Mouse (Mus musculus): ENCODE measurements around the gene Wdr92. TPM values are rescaled to one million over a fixed set of nuclear protein-coding genes. Genes with fewer than 3 reads are reported as not detected.
"Not testable (repeated sequence)": the region's sequence is repeated elsewhere in the genome, so short reads cannot be mapped to it uniquely, and the experiment has no call there.

Wdr92 gene
- total and polyA plus RNA-seq, 2 experiments = 5.5 to 11.5 TPM

DNA sequence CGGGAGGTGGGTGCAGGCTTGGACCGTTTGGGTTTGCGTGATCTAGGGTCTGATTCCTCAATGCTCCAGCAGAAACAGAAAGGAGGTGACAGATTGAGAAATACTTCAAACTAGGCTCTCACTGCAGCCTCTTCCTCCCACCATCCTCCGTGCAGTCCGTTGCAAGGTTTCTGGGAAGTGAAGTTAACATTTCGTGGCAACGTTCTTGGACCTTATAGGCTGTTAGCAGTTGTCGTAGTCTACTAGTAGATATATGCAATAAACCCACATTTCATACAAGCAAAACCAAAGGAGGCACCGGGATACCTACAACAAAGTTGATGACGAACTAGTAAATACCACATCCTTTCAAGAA, 30.2 kb downstream of the Wdr92 start:
- H3K4me1 ChIP-seq (ENCODE audit: control insufficient read depth, insufficient read depth, low read length) = peaks cover 7% of the 10 kb centered on the region; the same call in 1 of the 2 replicates

DNA sequence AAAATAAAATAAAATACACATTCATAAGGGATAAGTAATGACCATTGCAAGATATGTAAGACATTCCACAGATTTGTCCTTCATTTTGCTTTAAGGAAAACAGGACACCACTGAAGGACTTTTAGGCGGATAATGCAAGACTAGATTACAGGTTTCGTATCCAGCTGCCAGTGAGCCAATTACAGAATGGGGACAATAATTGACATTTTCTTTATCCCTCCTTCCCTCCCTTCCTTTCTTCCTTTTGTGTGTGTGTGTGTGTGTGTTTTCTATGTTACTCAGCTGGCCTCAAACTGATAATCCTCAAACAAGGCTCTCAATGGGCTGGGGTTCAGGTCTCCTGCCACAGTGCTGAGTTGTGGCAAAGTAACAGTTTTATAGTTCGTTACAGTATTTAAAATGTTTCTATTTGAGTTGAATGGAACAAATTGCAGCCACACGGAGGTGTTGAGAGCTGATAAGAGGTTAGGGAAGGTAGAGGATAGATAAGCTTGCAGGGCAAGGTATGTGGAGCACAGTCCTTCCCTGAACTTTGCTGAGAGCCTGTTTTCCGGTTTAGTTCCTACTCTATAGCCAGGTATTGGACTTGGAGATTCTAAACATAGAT, 31.1 kb downstream of the Wdr92 start:
- Histone ChIP-seq H3K79me2 (ENCODE audit: control insufficient read depth, insufficient read depth, low read length) (0 out of 2 replicates have a peak, but pooled peaks cover 2% of the 10 kb centered on the region), H3K27me3 (ENCODE audit: control insufficient read depth, insufficient read depth, low read length) (no peaks in the 10 kb centered on the region), H3K4me3 (ENCODE audit: insufficient read depth, low read depth, low read length) (no peak overlapping the region), H3K36me3 (ENCODE audit: control insufficient read depth, insufficient read depth, low read length) (peaks cover 5% of the 10 kb centered on the region; the same call in 1 of the 2 replicates), H3K9ac (ENCODE audit: low read depth, low read length) (no peak overlapping the region), H3K4me1 (ENCODE audit: control insufficient read depth, insufficient read depth, low read length) (peaks cover 7% of the 10 kb centered on the region; the same call in 1 of the 2 replicates), H3K27ac (replicated peaks; ENCODE audit: insufficient read depth, low read depth, low read length) (no peak overlapping the region)
- DNase-seq (ENCODE audit: extremely low read depth, low read depth, low spot score) = no peak
- no peak for TF ChIP-seq CTCF (IDR thresholded peaks at IDR 0.05; ENCODE audit: low read depth, low read length)
- no peak for TF ChIP-seq POLR2A (IDR thresholded peaks at IDR 0.05; ENCODE audit: extremely low read depth, insufficient read depth, low read length)
- 57% methylated on average over 5 of the region's 5 CpGs for WGBS

More for the DNA sequence above, 30.2 kb downstream of the Wdr92 start:
- Histone ChIP-seq H3K27ac (replicated peaks; ENCODE audit: insufficient read depth, low read depth, low read length) (peak overlapping the region; percentile 30), H3K4me3 (ENCODE audit: insufficient read depth, low read depth, low read length) (peak overlapping the region; percentile 67), H3K36me3 (ENCODE audit: control insufficient read depth, insufficient read depth, low read length) (peaks cover 5% of the 10 kb centered on the region), H3K79me2 (ENCODE audit: control insufficient read depth, insufficient read depth, low read length) (0 out of 2 replicates have a peak, but pooled peaks cover 2% of the 10 kb centered on the region), H3K9ac (ENCODE audit: low read depth, low read length) (peak overlapping the region; percentile 77), H3K27me3 (ENCODE audit: control insufficient read depth, insufficient read depth, low read length) (no peaks in the 10 kb centered on the region)
- 1% methylated on average over 10 of the region's 10 CpGs for WGBS
- TF ChIP-seq CTCF (IDR thresholded peaks at IDR 0.05; ENCODE audit: low read depth, low read length) = no peak
- no peak for TF ChIP-seq POLR2A (IDR thresholded peaks at IDR 0.05; ENCODE audit: extremely low read depth, insufficient read depth, low read length)
- no peak for DNase-seq (ENCODE audit: extremely low read depth, low read depth, low spot score)

DNA sequence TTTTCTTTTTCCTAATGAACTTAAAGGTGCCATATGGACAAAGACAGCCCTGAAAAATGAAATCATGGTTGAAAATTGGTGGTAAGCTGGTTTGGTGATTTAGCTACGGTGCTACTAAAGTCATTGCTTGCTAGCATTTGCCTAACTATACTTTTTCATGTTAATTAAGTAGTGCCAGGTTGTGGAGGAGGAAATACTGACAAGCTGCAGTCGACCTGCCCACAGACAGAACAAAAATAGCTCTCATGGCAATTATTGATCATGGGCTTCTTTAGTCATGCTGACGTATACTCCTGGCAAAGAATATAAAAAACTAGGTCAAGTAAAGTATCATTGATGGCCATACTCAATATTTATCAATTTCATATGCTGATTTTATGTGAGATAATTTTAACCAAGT, 33.6 kb downstream of the Wdr92 start:
- TF ChIP-seq POLR2A (IDR thresholded peaks at IDR 0.05; ENCODE audit: extremely low read depth, insufficient read depth, low read length) (no peak), CTCF (IDR thresholded peaks at IDR 0.05; ENCODE audit: low read depth, low read length) (no peak)
- Histone ChIP-seq H3K27ac (replicated peaks; ENCODE audit: insufficient read depth, low read depth, low read length) (no peak overlapping the region), H3K4me1 (ENCODE audit: control insufficient read depth, insufficient read depth, low read length) (peaks cover 7% of the 10 kb centered on the region; the same call in 1 of the 2 replicates), H3K79me2 (ENCODE audit: control insufficient read depth, insufficient read depth, low read length) (0 out of 2 replicates have a peak, but pooled peaks cover 2% of the 10 kb centered on the region), H3K4me3 (ENCODE audit: insufficient read depth, low read depth, low read length) (no peak overlapping the region), H3K27me3 (ENCODE audit: control insufficient read depth, insufficient read depth, low read length) (no peaks in the 10 kb centered on the region), H3K36me3 (ENCODE audit: control insufficient read depth, insufficient read depth, low read length) (no peaks in the 10 kb centered on the region), H3K9ac (ENCODE audit: low read depth, low read length) (no peak overlapping the region)
- 61% methylated on average over 3 of the region's 3 CpGs for WGBS
- DNase-seq (ENCODE audit: extremely low read depth, low read depth, low spot score) = no peak

DNA sequence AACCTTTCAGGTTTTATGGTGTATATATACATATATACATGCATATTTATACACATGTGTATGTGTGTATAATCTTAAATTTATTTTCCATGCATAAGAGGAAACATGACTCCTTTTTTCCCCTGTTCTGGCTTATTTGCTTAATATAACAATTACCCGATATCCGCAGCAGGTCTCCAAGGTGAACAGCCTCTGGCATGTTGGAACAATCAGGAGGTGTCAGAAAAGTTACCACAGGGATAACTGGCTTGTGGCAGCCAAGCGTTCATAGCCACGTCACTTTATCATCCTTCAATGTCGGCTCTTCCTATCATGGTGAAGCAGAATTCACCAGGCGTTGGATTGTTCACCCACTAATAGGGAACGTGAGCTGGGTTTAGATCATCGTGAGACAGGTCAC, 39.2 kb downstream of the Wdr92 start:
- TF ChIP-seq CTCF (IDR thresholded peaks at IDR 0.05; ENCODE audit: low read depth, low read length) (no peak), POLR2A (IDR thresholded peaks at IDR 0.05; ENCODE audit: extremely low read depth, insufficient read depth, low read length) (no peak)
- Histone ChIP-seq H3K79me2 (ENCODE audit: control insufficient read depth, insufficient read depth, low read length) (no peaks in the 10 kb centered on the region), H3K27me3 (ENCODE audit: control insufficient read depth, insufficient read depth, low read length) (no peaks in the 10 kb centered on the region), H3K27ac (replicated peaks; ENCODE audit: insufficient read depth, low read depth, low read length) (no peak overlapping the region), H3K9ac (ENCODE audit: low read depth, low read length) (no peak overlapping the region), H3K4me3 (ENCODE audit: insufficient read depth, low read depth, low read length) (no peak overlapping the region), H3K36me3 (ENCODE audit: control insufficient read depth, insufficient read depth, low read length) (peaks cover 20% of the 10 kb centered on the region), H3K4me1 (ENCODE audit: control insufficient read depth, insufficient read depth, low read length) (no peaks in the 10 kb centered on the region)
- DNase-seq (ENCODE audit: extremely low read depth, low read depth, low spot score) = no peak
- 97% methylated on average over 8 of the region's 8 CpGs for WGBS

- 84% methylated on average over 5 of the region's 5 CpGs for WGBS
- peaks cover 54% of the 10 kb centered on the region for H3K36me3 ChIP-seq (ENCODE audit: control insufficient read depth, insufficient read depth, low read length)
- H3K27me3 ChIP-seq (ENCODE audit: control insufficient read depth, insufficient read depth, low read length) = no peaks in the 10 kb centered on the region
- DNase-seq (ENCODE audit: extremely low read depth, low read depth, low spot score) = no peak
- no peak for TF ChIP-seq POLR2A (IDR thresholded peaks at IDR 0.05; ENCODE audit: extremely low read depth, insufficient read depth, low read length)
- no peak for TF ChIP-seq CTCF (IDR thresholded peaks at IDR 0.05; ENCODE audit: low read depth, low read length)
- H3K9ac ChIP-seq (ENCODE audit: low read depth, low read length) = no peak overlapping the region
- H3K79me2 ChIP-seq (ENCODE audit: control insufficient read depth, insufficient read depth, low read length) = no peaks in the 10 kb centered on the region
- H3K4me3 ChIP-seq (ENCODE audit: insufficient read depth, low read depth, low read length) = no peak overlapping the region
- no peaks in the 10 kb centered on the region for H3K4me1 ChIP-seq (ENCODE audit: control insufficient read depth, insufficient read depth, low read length)
- no peak overlapping the region for H3K27ac ChIP-seq (replicated peaks; ENCODE audit: insufficient read depth, low read depth, low read length)
These were observed 50.9 kb downstream of the Wdr92 start for GRCm38 (mm10) chr11:17232792-17233191.

DNA sequence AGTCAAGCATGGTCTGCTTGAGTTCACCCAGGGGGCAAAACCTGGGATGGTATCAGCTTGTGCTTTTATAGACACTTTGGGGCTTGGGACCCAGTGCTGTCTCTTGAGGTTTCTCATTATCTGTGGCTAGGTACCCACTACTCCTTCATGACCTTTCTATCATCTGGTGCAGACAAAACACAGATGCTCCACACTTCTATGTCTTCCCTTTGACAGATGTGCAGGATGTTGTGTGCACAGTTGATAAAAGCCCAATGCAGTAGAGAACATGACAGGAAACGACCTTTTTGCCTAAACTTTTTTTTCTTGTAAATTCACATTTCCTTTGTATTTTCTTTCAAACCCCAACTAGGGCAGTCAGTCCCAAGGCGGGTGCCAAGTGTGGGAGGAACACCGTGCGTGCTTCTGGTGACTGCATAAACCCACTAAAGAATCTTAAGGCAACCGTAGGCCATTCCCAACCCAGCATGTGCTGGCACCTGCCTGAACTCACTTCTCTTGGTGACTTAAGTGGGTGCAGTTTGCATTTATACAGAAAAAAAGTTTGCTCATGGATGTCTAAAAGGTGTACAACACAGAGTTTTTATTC, 54.6 kb downstream of the Wdr92 start:
- WGBS = 79% methylated on average over 5 of the region's 5 CpGs
- no peak for TF ChIP-seq CTCF (IDR thresholded peaks at IDR 0.05; ENCODE audit: low read depth, low read length)

DNA sequence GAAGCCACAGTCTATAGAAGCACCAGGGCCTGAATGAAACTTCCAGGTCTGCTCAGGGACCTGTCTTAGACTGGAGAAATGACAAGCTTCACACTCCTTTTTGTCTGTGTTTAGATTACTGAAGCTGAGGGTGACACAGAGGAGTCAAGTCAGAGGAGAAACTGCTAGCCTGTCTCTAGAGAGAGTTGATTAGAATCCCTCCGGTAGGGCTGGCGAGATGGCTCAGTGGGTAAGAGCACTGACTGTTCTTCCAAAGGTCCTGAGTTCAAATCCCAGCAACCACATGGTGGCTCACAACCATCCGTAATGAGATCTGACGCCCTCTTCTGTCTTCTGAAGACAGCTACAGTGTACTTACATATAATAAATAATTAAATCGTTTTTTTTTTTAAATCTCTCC, 56.7 kb downstream of the Wdr92 start:
- H3K4me3 ChIP-seq (ENCODE audit: insufficient read depth, low read depth, low read length); H3K27me3 ChIP-seq (ENCODE audit: control insufficient read depth, insufficient read depth, low read length); H3K79me2 ChIP-seq (ENCODE audit: control insufficient read depth, insufficient read depth, low read length); H3K4me1 ChIP-seq (ENCODE audit: control insufficient read depth, insufficient read depth, low read length); H3K27ac ChIP-seq (replicated peaks; ENCODE audit: insufficient read depth, low read depth, low read length); DNase-seq (ENCODE audit: extremely low read depth, low read depth, low spot score); H3K9ac ChIP-seq (ENCODE audit: low read depth, low read length): not testable (repeated sequence)
- 88% methylated on average over 5 of the region's 5 CpGs for WGBS
- peaks cover 14% of the 10 kb centered on the region for H3K36me3 ChIP-seq (ENCODE audit: control insufficient read depth, insufficient read depth, low read length)

More for the DNA sequence above, 54.6 kb downstream of the Wdr92 start:
- Histone ChIP-seq H3K79me2 (ENCODE audit: control insufficient read depth, insufficient read depth, low read length) (no peaks in the 10 kb centered on the region), H3K36me3 (ENCODE audit: control insufficient read depth, insufficient read depth, low read length) (peaks cover 30% of the 10 kb centered on the region), H3K4me1 (ENCODE audit: control insufficient read depth, insufficient read depth, low read length) (no peaks in the 10 kb centered on the region), H3K4me3 (ENCODE audit: insufficient read depth, low read depth, low read length) (no peak overlapping the region), H3K27me3 (ENCODE audit: control insufficient read depth, insufficient read depth, low read length) (no peaks in the 10 kb centered on the region), H3K9ac (ENCODE audit: low read depth, low read length) (no peak overlapping the region), H3K27ac (replicated peaks; ENCODE audit: insufficient read depth, low read depth, low read length) (no peak overlapping the region)
- DNase-seq (ENCODE audit: extremely low read depth, low read depth, low spot score) = no peak

All from liver, adult 2 months (tissue).